Mouse (Mus musculus) limb, embryonic 12.5 days (tissue): ENCODE data around the gene Hgd. TPM values are rescaled to one million over a fixed set of nuclear protein-coding genes. Genes with fewer than 3 reads are reported as not detected.

Experiments
- ATAC-seq: fragments of 200-750 bp; cut with Nextera tagmentation; 2 replicates; pipeline ENCODE4 v1.8.0; 2017; ENCODE audit warnings: low read depth, moderate TSS enrichment; ENCODE audit not compliant: insufficient number of reproducible peaks, insufficient read depth, low FRiP score, low TSS enrichment
- H3K27ac ChIP-seq: fragments of 300-500 bp; sonication (generic); 2 replicates; pipeline ENCODE4 v1.5.1; 2016; ENCODE audit warnings: mild to moderate bottlenecking, moderate library complexity
- H3K27me3 ChIP-seq: fragments of 300-500 bp; sonication (generic); 2 replicates; pipeline ENCODE4 v1.6.1; 2016; ENCODE audit warnings: mild to moderate bottlenecking, moderate library complexity
- H3K36me3 ChIP-seq: fragments of 300-500 bp; sonication (generic); 2 replicates; pipeline ENCODE4 v1.6.1; 2016; ENCODE audit warnings: mild to moderate bottlenecking, moderate library complexity
- H3K4me1 ChIP-seq: fragments of 300-500 bp; sonication (generic); replicated peaks from 2 replicates; pipeline ENCODE4 v1.6.1; 2016
- H3K4me2 ChIP-seq: fragments of 300-500 bp; sonication (generic); 2 replicates; pipeline ENCODE4 v1.6.1; 2016; ENCODE audit warnings: mild to moderate bottlenecking, moderate library complexity
- H3K4me3 ChIP-seq: fragments of 300-500 bp; sonication (generic); replicated peaks from 2 replicates; pipeline ENCODE4 v1.5.1; 2016; ENCODE audit warnings: mild to moderate bottlenecking
- H3K9ac ChIP-seq: fragments of 300-500 bp; sonication (generic); replicated peaks from 2 replicates; pipeline ENCODE4 v1.6.1; 2016; ENCODE audit warnings: mild to moderate bottlenecking, moderate library complexity
- H3K9me3 ChIP-seq: fragments of 300-500 bp; sonication (generic); 2 replicates; pipeline ENCODE4 v1.6.1; 2016; ENCODE audit warnings: mild to moderate bottlenecking, moderate library complexity
- WGBS: fragments of 180-500 bp; shearing (Covaris S2); methylation state at CpG from one replicate; pipeline ENCODE4 v1.1.7; 2016; 5-methylcytosine and 5-hydroxymethylcytosine counted together
- polyA plus RNA-seq: library from polyadenylated mRNA; unstranded; fragments of >200 nt; fragmentation: Nextera tagmentation; extraction: Ambion mirVana; gene quantifications from 2 replicates; pipeline ENCODE4 v1.2.1, GENCODE M21; 2016

Hgd gene
- polyA plus RNA-seq, 1 experiment from 2014 or later: 0.36 TPM

- no peaks in the 10 kb centered on the region for H3K27me3 ChIP-seq
- no peaks in the 10 kb centered on the region; the same call in 1 of the 2 replicates for H3K9me3 ChIP-seq
- no peak for ATAC-seq
- 87% methylated on average over 5 of the region's 5 CpGs for WGBS
- H3K36me3 ChIP-seq: no peaks in the 10 kb centered on the region
- H3K9ac ChIP-seq: no peak overlapping the region
- H3K27ac ChIP-seq: no peak overlapping the region
- no peak overlapping the region for H3K4me3 ChIP-seq
- H3K4me1 ChIP-seq: peaks cover 9% of the 10 kb centered on the region
- no peak overlapping the region for H3K4me2 ChIP-seq
Measured at GRCm38 (mm10) chr16:37675326-37675725, 95.4 kb downstream of the Hgd start.

DNA sequence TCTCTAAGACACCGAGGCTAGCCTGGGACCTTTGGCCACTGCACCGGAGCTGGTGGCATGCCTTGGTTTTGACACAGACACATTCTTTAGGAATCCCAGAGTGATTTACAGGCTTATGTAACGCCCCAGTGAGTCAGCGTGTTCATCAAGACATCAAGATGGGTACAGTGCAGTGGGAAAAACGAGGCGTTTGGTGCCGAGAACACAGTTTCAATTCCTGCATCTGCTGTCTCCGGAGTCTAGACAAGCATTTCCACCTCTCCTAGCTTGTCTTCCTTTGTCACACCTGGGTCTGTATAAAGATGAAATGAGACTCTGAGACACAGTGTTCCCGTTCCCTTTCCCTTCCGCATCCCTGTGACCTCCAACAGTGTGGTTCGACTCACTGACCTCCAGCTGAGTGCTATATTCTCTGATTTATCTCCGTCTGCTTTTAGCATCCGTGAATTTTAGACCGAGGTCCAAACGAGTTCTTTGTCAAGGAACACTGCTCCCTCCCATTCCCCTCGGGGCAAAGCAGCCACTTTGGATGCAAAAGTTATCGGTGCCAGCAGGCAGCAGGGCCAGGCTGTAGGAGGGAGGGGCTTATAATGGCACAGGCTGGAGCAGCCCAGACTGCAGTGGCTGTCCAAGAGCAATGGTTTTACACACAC lies 96.2 kb downstream of the Hgd start:
- Histone ChIP-seq H3K27me3 (no peaks in the 10 kb centered on the region), H3K9me3 (no peaks in the 10 kb centered on the region; the same call in 1 of the 2 replicates), H3K36me3 (no peaks in the 10 kb centered on the region), H3K4me3 (no peak overlapping the region), H3K4me1 (peaks cover 9% of the 10 kb centered on the region), H3K9ac (no peak overlapping the region; the same call in 1 of the 2 replicates), H3K27ac (no peak overlapping the region), H3K4me2 (peak overlapping the region; percentile 33; the same call in 1 of the 2 replicates)
- WGBS: 51% methylated on average over 17 of the region's 17 CpGs
- ATAC-seq: no peak

DNA sequence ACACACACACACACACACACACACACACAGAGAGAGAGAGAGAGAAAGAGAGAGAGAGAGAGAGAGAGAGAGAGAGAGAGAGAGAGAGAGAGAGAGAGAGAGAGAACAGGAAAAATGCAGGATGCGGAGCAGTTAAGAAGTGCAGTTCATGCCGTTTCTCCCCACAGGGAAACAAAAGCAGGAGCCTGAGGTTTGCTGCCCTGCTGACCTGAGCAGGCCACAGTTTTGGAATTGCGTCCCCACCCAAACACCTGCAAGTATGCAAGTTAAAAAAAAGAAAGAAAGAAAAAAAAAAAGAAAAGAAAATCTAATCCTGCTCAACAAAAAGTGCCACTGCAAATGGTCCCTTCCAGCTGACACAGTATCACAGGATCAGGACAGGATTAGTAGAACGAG lies 96.7 kb downstream of the Hgd start:
- 0 out of 2 replicates have a peak overlapping the region, but pooled peaks have one; percentile 33 for H3K4me2 ChIP-seq
- WGBS: 46% methylated on average over 4 of the region's 4 CpGs

GRCm38 (mm10) chr16:37677586-37677985 lies 97.6 kb downstream of the Hgd start:
- Histone ChIP-seq H3K9ac (no peak overlapping the region), H3K4me1 (peaks cover 15% of the 10 kb centered on the region)

More for the DNA sequence above, 96.7 kb downstream of the Hgd start:
- H3K36me3 ChIP-seq: no peaks in the 10 kb centered on the region
- no peaks in the 10 kb centered on the region; the same call in 1 of the 2 replicates for H3K9me3 ChIP-seq
- no peak for ATAC-seq
- H3K9ac ChIP-seq: no peak overlapping the region
- no peaks in the 10 kb centered on the region for H3K27me3 ChIP-seq
- no peak overlapping the region for H3K4me3 ChIP-seq
- peaks cover 9% of the 10 kb centered on the region for H3K4me1 ChIP-seq
- H3K27ac ChIP-seq: no peak overlapping the region

DNA sequence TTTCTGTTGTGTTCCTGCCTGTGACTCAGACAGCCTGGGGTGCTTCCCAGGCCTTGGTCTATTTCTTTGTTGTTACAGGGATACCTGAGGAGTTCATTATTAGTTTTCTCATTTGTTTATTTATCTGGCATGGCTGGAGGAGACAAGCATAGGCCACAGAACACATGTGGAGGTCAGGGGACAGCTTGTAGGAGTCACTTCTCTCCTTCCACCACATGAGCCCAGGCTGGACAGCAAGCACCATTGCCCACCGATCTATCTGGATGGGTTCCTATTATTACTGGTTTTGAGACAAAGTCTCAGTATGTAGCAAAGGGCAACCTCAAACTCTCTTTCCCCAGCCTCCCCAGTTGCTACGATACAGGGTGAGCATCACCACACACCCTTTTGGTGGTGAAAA lies 100.3 kb downstream of the Hgd start:
- Histone ChIP-seq H3K9me3 (no peaks in the 10 kb centered on the region; the same call in 1 of the 2 replicates), H3K4me1 (peaks cover 32% of the 10 kb centered on the region), H3K27ac (no peak overlapping the region), H3K36me3 (no peaks in the 10 kb centered on the region), H3K27me3 (no peaks in the 10 kb centered on the region; the same call in 1 of the 2 replicates), H3K4me3 (no peak overlapping the region), H3K9ac (no peak overlapping the region), H3K4me2 (no peak overlapping the region)
- no peak for ATAC-seq
- WGBS: 74% methylated on average over 2 of the region's 2 CpGs

More at GRCm38 (mm10) chr16:37677586-37677985, 97.6 kb downstream of the Hgd start:
- H3K9me3 ChIP-seq: no peaks in the 10 kb centered on the region; the same call in 1 of the 2 replicates
- ATAC-seq: no peak
- no peak overlapping the region for H3K27ac ChIP-seq
- H3K36me3 ChIP-seq: no peaks in the 10 kb centered on the region
- H3K27me3 ChIP-seq: no peaks in the 10 kb centered on the region
- no peak overlapping the region for H3K4me2 ChIP-seq
- 86% methylated on average over 8 of the region's 8 CpGs for WGBS
- no peak overlapping the region for H3K4me3 ChIP-seq

- no peak overlapping the region for H3K4me3 ChIP-seq
- H3K9me3 ChIP-seq: no peaks in the 10 kb centered on the region
- no peaks in the 10 kb centered on the region; the same call in 1 of the 2 replicates for H3K27me3 ChIP-seq
- 65% methylated on average over 8 of the region's 8 CpGs for WGBS
- H3K4me1 ChIP-seq: peaks cover 38% of the 10 kb centered on the region
- no peaks in the 10 kb centered on the region for H3K36me3 ChIP-seq
- no peak overlapping the region for H3K4me2 ChIP-seq
- ATAC-seq: no peak
- no peak overlapping the region for H3K9ac ChIP-seq
- no peak overlapping the region for H3K27ac ChIP-seq
Measured at GRCm38 (mm10) chr16:37680831-37681230, 100.9 kb downstream of the Hgd start.

Other genes starting within 250 kb of the Hgd start
- gene Stxbp5l, start 195.2 kb upstream of the Hgd start, polyA plus RNA-seq: 0.15 TPM in 1 of 2 replicates, not detected in the other
- gene Gtf2e1, start 40.4 kb upstream of the Hgd start, polyA plus RNA-seq: 36.9 and 38.8 TPM in 2 replicates
- 33.9 and 36.2 TPM in 2 replicates for gene Rabl3, start 40.3 kb upstream of the Hgd start, polyA plus RNA-seq
- gene Ndufb4, start 74.3 kb downstream of the Hgd start, polyA plus RNA-seq: 67.4 and 74.0 TPM in 2 replicates
- 385 and 432 TPM in 2 replicates for gene Fstl1, start 196.7 kb downstream of the Hgd start, polyA plus RNA-seq